Mouse (Mus musculus): Measurements from ENCODE around the gene Tmem252.

DNA sequence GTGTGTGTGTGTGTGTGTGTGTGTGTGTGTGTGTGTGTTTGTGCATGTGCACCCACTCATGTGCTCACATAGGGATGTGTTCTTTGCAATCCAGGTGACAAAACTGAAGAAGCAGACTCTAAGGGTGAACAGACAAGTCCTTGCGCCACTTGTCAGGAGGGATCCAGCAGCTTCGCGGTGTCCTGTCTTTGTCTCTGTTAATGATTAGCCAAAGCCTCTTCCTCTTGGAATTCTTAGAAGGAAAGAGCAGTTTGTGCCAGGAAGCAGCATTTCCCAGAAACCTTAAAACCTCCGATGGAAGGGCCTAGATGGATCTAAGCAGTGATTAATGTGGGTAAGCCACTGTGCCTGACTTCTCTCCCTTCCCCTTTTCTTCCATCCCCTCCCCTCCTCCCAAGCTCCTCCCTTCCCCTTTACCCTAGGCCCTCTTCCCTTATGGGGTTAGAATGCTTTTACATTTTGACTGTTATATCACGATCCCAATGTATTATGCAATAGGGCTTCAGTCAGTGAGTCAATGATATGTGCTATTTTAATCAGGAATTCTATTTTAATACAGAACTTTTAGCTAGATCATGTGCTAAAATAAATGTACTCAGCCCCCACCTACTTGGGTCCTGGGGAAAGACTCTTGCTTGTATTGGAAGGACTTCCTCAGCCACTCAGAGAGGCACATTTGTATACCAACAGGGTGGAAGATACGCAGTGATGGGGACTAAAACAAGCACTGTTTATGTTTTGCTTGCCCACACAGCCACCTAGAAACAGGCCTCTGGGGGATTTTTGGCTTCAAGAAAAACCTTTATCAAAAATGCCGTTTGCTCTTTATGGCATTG, 33.5 kb downstream of the Tmem252 start:
- TF ChIP-seq CTCF (IDR thresholded peaks at IDR 0.05; ENCODE audit: control insufficient read depth, insufficient read depth, low read length): no peak
- TF ChIP-seq POLR2A (IDR thresholded peaks at IDR 0.05; ENCODE audit: borderline replicate concordance, control insufficient read depth, low read depth, low read length): no peak
